Mouse (Mus musculus): ENCODE results near the gene Exd1.
A peak's percentile ranks its signal among the peaks of the same experiment; 100 is the strongest.

Gene Exd1

GRCm38 (mm10) chr2:119547522-119548370 is at the start of gene Exd1, which contains the start of gene Chp1:
Gene Exd1 (minus strand): TSS chr2:119547627.
Gene Chp1 (plus strand): TSS chr2:119547697.
- DNase-seq (ENCODE audit: low read depth, low spot score) = peak; percentile 97
- Histone ChIP-seq H3K36me3 (ENCODE audit: control insufficient read depth, insufficient read depth, low read length, poor library complexity, severe bottlenecking) (no peaks in the 10 kb centered on the region), H3K27me3 (ENCODE audit: control insufficient read depth, insufficient read depth, low read length, poor library complexity, severe bottlenecking) (no peaks in the 10 kb centered on the region)

- DNase-seq (ENCODE audit: low read depth, low spot score) = no peak
- no peaks in the 10 kb centered on the region for H3K27me3 ChIP-seq (ENCODE audit: control insufficient read depth, insufficient read depth, low read length, poor library complexity, severe bottlenecking)
These were observed 49.4 kb upstream of the Exd1 start for GRCm38 (mm10) chr2:119596781-119597330.

DNA sequence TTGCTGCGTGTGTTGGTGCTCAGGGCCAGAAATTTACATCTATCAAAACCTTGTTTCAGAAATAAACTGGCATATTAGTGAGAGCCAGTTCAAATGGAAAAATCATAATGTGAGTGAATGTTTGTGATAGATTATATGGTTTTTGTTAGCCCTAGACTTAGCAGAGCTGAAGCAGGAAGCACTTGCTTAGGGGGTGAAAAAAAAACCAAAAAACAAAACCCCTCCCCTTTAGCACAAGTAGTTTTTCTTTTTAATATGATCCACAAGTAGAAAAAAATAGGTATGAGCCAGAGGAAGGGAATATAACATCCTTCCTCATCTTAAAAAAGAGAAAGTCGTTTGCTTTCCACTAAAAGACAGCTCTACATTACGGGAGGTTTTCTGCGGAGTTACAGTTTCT is 47.9 kb upstream of the Exd1 start:
- peaks cover 12% of the 10 kb centered on the region for H3K36me3 ChIP-seq (ENCODE audit: control insufficient read depth, insufficient read depth, low read length, poor library complexity, severe bottlenecking)
- no peak for DNase-seq (ENCODE audit: low read depth, low spot score)
- no peaks in the 10 kb centered on the region for H3K27me3 ChIP-seq (ENCODE audit: control insufficient read depth, insufficient read depth, low read length, poor library complexity, severe bottlenecking)

More at GRCm38 (mm10) chr2:119596781-119597330, 49.4 kb upstream of the Exd1 start:
- H3K36me3 ChIP-seq (ENCODE audit: control insufficient read depth, insufficient read depth, low read length, poor library complexity, severe bottlenecking) = peaks cover 12% of the 10 kb centered on the region

GRCm38 (mm10) chr2:119594113-119594981 is 46.9 kb upstream of the Exd1 start:
- peaks cover 11% of the 10 kb centered on the region for H3K36me3 ChIP-seq (ENCODE audit: control insufficient read depth, insufficient read depth, low read length, poor library complexity, severe bottlenecking)
- peak; percentile 97 for DNase-seq (ENCODE audit: low read depth, low spot score)
- no peaks in the 10 kb centered on the region for H3K27me3 ChIP-seq (ENCODE audit: control insufficient read depth, insufficient read depth, low read length, poor library complexity, severe bottlenecking)

GRCm38 (mm10) chr2:119593765-119594112 is 46.3 kb upstream of the Exd1 start:
- Histone ChIP-seq H3K27me3 (ENCODE audit: control insufficient read depth, insufficient read depth, low read length, poor library complexity, severe bottlenecking) (no peaks in the 10 kb centered on the region), H3K36me3 (ENCODE audit: control insufficient read depth, insufficient read depth, low read length, poor library complexity, severe bottlenecking) (peaks cover 11% of the 10 kb centered on the region)
- no peak for DNase-seq (ENCODE audit: low read depth, low spot score)

DNA sequence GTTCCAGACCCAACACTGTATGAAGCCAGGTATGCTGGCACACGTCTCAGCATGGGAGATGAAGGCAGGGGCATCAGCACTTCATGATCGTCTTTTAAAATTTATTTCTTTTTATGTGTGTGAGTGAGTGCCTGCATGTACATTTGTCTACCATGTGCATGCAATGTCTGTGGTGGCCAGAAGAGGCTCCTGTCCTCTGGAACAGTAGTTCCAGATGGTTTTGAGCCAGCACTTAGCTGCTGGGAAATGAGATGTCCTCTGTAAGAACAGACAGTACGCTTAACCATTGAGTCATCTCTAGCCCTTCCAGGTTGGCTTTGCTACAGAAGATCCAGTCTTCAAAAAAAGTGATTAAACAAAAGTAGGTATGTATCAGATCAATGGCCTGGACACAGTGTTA is 43.8 kb upstream of the Exd1 start:
- peak; percentile 31 for DNase-seq (ENCODE audit: low read depth, low spot score)
- no peaks in the 10 kb centered on the region for H3K27me3 ChIP-seq (ENCODE audit: control insufficient read depth, insufficient read depth, low read length, poor library complexity, severe bottlenecking)
- H3K36me3 ChIP-seq (ENCODE audit: control insufficient read depth, insufficient read depth, low read length, poor library complexity, severe bottlenecking) = no peaks in the 10 kb centered on the region

GRCm38 (mm10) chr2:119587383-119587782 is 40.0 kb upstream of the Exd1 start:
- Histone ChIP-seq H3K27me3 (ENCODE audit: control insufficient read depth, insufficient read depth, low read length, poor library complexity, severe bottlenecking) (no peaks in the 10 kb centered on the region), H3K36me3 (ENCODE audit: control insufficient read depth, insufficient read depth, low read length, poor library complexity, severe bottlenecking) (peaks cover 8% of the 10 kb centered on the region; the same call in 1 of the 2 replicates)
- peak; percentile 85 for DNase-seq (ENCODE audit: low read depth, low spot score)

DNA sequence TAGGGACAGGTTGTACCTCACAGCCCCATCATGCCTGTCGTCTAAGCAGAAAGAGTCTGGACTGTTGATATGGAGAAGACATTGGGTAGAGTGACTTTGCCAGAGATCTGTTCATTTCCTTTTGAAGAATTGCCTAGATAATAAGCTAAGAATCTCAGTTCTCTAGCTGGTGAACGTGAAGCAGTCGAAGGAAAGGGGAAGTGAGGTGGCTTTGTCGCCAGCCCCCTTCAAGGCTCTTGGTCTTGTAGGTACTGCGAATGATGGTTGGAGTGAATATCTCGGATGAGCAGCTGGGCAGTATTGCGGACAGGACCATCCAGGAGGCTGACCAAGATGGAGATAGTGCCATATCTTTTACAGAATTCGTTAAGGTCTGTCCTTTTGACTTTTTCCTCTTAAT is 36.9 kb upstream of the Exd1 start:
- Histone ChIP-seq H3K27me3 (ENCODE audit: control insufficient read depth, insufficient read depth, low read length, poor library complexity, severe bottlenecking) (no peaks in the 10 kb centered on the region), H3K36me3 (ENCODE audit: control insufficient read depth, insufficient read depth, low read length, poor library complexity, severe bottlenecking) (peaks cover 8% of the 10 kb centered on the region)
- DNase-seq (ENCODE audit: low read depth, low spot score) = no peak

GRCm38 (mm10) chr2:119583439-119583838 is 36.0 kb upstream of the Exd1 start:
- H3K27me3 ChIP-seq (ENCODE audit: control insufficient read depth, insufficient read depth, low read length, poor library complexity, severe bottlenecking) = no peaks in the 10 kb centered on the region
- peaks cover 8% of the 10 kb centered on the region for H3K36me3 ChIP-seq (ENCODE audit: control insufficient read depth, insufficient read depth, low read length, poor library complexity, severe bottlenecking)
- DNase-seq (ENCODE audit: low read depth, low spot score) = no peak

- H3K36me3 ChIP-seq (ENCODE audit: control insufficient read depth, insufficient read depth, low read length, poor library complexity, severe bottlenecking) = peaks cover 8% of the 10 kb centered on the region
- DNase-seq (ENCODE audit: low read depth, low spot score) = no peak
These were observed 34.1 kb upstream of the Exd1 start for GRCm38 (mm10) chr2:119581571-119581970.

DNA sequence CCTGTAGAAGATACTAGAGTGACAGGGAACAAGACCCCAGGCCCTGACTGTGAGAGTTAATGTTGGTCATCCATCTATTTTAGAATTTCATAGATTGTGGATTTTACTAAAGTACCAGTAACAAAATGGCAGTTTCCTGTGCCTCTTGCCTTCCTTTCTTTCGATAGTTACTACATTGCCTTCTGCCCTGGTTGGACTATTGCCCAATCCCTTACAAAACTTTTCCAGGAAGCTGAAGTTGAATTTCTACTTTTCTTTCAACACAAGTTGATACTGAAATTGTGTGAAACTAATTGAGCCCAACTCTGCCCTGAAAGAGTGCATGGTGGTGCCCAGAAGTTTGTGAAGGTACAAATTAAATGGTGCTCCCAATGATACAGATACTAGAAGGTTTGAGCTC is 25.0 kb upstream of the Exd1 start:
- DNase-seq (ENCODE audit: low read depth, low spot score) = no peak

More at GRCm38 (mm10) chr2:119581571-119581970, 34.1 kb upstream of the Exd1 start:
- H3K27me3 ChIP-seq (ENCODE audit: control insufficient read depth, insufficient read depth, low read length, poor library complexity, severe bottlenecking) = no peaks in the 10 kb centered on the region

DNA sequence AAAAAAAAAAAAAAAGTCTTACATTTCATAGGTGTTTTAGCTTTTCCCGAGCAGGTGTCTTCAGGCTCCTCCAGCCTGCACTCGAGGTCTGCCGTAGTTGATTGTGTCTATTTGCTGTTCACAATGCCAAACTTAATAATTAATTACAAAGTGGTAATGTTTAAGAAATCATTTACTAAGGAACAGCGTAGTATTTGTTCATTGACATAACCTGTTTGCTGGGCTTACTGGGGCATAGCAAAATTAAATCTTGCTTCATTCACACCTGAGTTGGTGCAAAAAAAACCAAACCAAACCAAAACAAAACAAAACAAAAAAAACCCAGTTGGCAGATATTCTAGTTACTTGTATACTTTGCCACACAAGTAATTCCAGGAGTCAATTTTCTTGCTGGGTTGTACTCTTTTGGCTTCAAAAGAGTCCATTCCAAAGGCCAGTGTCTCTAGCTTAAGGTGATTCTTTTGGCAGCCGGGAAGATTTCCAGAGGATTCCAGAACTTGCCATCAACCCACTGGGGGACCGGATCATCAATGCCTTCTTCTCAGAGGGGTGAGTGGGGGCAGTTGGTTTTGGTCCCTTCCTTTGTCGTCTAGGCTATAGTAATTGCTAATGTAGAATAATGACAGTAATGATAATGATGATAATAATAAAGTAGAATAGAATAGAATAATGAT is 18.9 kb upstream of the Exd1 start:
- H3K27me3 ChIP-seq (ENCODE audit: control insufficient read depth, insufficient read depth, low read length, poor library complexity, severe bottlenecking) = no peaks in the 10 kb centered on the region
- no peak for DNase-seq (ENCODE audit: low read depth, low spot score)
- H3K36me3 ChIP-seq (ENCODE audit: control insufficient read depth, insufficient read depth, low read length, poor library complexity, severe bottlenecking) = no peaks in the 10 kb centered on the region; the same call in none of the 2 replicates

More for the DNA sequence above, 25.0 kb upstream of the Exd1 start:
- peaks cover 8% of the 10 kb centered on the region; the same call in 1 of the 2 replicates for H3K36me3 ChIP-seq (ENCODE audit: control insufficient read depth, insufficient read depth, low read length, poor library complexity, severe bottlenecking)
- no peaks in the 10 kb centered on the region for H3K27me3 ChIP-seq (ENCODE audit: control insufficient read depth, insufficient read depth, low read length, poor library complexity, severe bottlenecking)

GRCm38 (mm10) chr2:119565284-119565683 is 17.9 kb upstream of the Exd1 start:
- Histone ChIP-seq H3K36me3 (ENCODE audit: control insufficient read depth, insufficient read depth, low read length, poor library complexity, severe bottlenecking) (no peaks in the 10 kb centered on the region; the same call in none of the 2 replicates), H3K27me3 (ENCODE audit: control insufficient read depth, insufficient read depth, low read length, poor library complexity, severe bottlenecking) (no peaks in the 10 kb centered on the region)
- DNase-seq (ENCODE audit: low read depth, low spot score) = no peak

GRCm38 (mm10) chr2:119561794-119562193 is 14.4 kb upstream of the Exd1 start:
- no peaks in the 10 kb centered on the region; the same call in 1 of the 2 replicates for H3K36me3 ChIP-seq (ENCODE audit: control insufficient read depth, insufficient read depth, low read length, poor library complexity, severe bottlenecking)
- peak; percentile 45 for DNase-seq (ENCODE audit: low read depth, low spot score)
- H3K27me3 ChIP-seq (ENCODE audit: control insufficient read depth, insufficient read depth, low read length, poor library complexity, severe bottlenecking) = no peaks in the 10 kb centered on the region
